Mouse (Mus musculus) megakaryocyte, embryonic 14.5 days (primary cell): ENCODE data around the gene Ino80e.

Experiments
- FLI1 ChIP-seq: IDR thresholded peaks from 2 replicates; pipeline ENCODE4 v1.6.1; 2012; ENCODE audit warnings: low read length, inconsistent platforms, mixed read lengths
- GATA1 ChIP-seq: IDR thresholded peaks from 3 replicates; pipeline ENCODE4 v1.6.1; 2012; ENCODE audit warnings: mixed read lengths, low read length, inconsistent platforms, borderline replicate concordance

DNA sequence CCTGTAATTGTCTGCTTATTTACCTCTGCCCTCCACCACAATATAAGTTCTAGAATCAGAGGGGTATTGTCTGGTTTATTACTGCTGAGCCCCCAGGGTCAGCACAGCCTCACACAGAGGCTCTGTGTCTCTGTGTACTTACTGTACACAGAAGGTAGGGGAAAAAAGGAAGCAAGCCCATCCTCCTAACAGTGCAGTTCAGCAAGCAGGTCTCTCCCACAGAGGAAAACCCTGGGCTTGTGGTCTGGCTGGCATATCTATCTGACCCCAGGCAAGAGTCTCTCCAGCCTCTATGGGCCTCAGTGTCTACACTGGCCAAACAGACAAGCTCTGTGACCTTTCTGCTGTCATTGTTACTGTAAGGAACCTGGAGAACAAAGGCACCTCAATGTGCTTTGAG is 58.4 kb downstream of the Ino80e start:
- TF ChIP-seq GATA1 (no peak), FLI1 (no peak)
